Mouse (Mus musculus) v-Abl transformed pro-B cells (cell line): ENCODE results near the gene Gfpt1.
"Not testable (repeated sequence)": the region's sequence is repeated elsewhere in the genome, so short reads cannot be mapped to it uniquely, and the experiment has no call there.

Experiments used
- in situ Hi-C, 2 experiments: fragments of 400-800 bp; cut with MboI; formaldehyde crosslinking; loops; one replicate each; pipeline ENCODE4 v1.15.1; 2025; ENCODE audit not compliant: unreplicated experiment in 2 of 2

The Gfpt1 gene

GRCm38 (mm10) chr6:87042337-87043130 is at the start of gene Gfpt1:
Gene Gfpt1 (plus strand): TSS chr6:87042846.
- in situ Hi-C loops: no loop called here

GRCm38 (mm10) chr6:86994254-86994653 is 48.4 kb upstream of the Gfpt1 start:
- in situ Hi-C loops: no loop called here

GRCm38 (mm10) chr6:86996629-86997307 is 45.9 kb upstream of the Gfpt1 start:
- in situ Hi-C loops: loop anchor here in 1 of 2 experiments (5.0 kb wide), 1 partner anchor 69 kb away; no protein-coding TSS in a partner anchor

DNA sequence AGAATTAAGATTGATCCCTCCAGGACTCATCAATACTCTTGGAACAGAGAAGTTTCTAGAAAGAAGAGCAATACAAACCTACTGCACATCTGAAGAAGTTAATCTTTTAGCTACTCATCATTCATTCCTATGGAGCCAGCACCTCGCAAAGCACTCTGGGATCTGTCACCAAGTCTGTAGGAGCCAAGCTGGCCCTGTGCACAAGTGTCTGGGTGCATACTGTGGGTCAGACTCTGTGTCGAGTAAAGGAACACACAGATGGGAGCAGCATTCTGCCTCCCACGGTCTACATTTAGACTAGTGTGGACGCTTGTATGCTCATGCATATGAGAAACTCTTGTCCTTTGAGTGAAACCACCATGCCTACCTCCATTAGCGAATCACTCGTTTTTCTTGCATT is 45.3 kb upstream of the Gfpt1 start:
- in situ Hi-C loops: loop anchor here in 1 of 2 experiments (5.0 kb wide), 1 partner anchor 70 kb away; no protein-coding TSS in a partner anchor

- in situ Hi-C loops: loop anchor here in 1 of 2 experiments (5.0 to 10.0 kb wide), 2 partner anchors 75 to 257 kb away; no protein-coding TSS in a partner anchor
Measured at GRCm38 (mm10) chr6:87001995-87002394, 40.7 kb upstream of the Gfpt1 start.

GRCm38 (mm10) chr6:87002521-87003055 is 40.1 kb upstream of the Gfpt1 start:
- in situ Hi-C loops: loop anchor here in 1 of 2 experiments (5.0 to 10.0 kb wide), 2 partner anchors 75 to 258 kb away; no protein-coding TSS in a partner anchor

- in situ Hi-C loops: loop anchor here in 1 of 2 experiments (5.0 to 10.0 kb wide), 2 partner anchors 77 to 259 kb away; no protein-coding TSS in a partner anchor
Measured at GRCm38 (mm10) chr6:87004099-87004498, 38.5 kb upstream of the Gfpt1 start.

DNA sequence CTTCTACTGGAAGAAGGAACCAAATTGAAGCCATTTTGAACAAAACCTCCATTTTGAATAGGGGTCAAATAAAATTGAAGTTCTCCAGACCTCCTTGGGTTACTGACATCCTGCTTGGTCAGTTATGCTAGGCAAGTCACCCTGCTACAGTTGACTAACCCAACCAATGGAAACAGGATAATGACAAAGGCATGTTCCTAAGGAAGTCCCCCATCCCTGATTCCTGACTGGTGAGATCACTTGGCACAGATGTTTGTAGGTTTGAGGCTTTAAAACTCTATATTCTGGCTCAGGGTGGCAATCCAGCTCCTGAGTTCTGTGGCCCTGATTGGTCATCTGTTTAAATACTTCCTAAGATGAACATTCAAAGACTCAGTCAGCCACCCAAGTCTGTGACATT is 37.1 kb upstream of the Gfpt1 start:
- in situ Hi-C loops: loop anchor here (5.0 to 10.0 kb wide), 2 partner anchors 193 to 261 kb away; no protein-coding TSS in a partner anchor

DNA sequence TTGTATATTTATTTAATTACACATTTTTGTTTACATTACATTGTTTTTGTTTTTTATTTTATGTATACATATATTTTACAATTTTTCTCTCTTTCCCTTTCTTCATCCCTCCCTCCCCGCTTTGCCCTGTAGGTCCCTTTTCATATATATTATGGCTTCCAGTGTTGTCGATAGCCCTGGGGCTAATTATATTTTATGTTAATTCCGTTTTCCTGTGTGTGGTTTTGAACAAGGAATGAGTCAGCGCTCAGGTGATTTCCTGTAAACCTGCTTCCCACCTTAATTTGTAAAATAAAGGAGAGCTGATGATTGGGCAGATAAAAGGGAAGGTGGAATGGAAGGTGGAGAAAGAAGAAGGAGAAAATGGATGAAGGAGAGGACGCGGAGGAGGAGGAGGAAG is 33.8 kb upstream of the Gfpt1 start, which contains the start of gene Nfu1:
Nfu1 (plus strand) TSS at position 350 of the 400 bp plus-strand sequence.
- in situ Hi-C loops: loop anchor here (5.0 to 10.0 kb wide), 2 partner anchors 197 to 264 kb away; no protein-coding TSS in a partner anchor

DNA sequence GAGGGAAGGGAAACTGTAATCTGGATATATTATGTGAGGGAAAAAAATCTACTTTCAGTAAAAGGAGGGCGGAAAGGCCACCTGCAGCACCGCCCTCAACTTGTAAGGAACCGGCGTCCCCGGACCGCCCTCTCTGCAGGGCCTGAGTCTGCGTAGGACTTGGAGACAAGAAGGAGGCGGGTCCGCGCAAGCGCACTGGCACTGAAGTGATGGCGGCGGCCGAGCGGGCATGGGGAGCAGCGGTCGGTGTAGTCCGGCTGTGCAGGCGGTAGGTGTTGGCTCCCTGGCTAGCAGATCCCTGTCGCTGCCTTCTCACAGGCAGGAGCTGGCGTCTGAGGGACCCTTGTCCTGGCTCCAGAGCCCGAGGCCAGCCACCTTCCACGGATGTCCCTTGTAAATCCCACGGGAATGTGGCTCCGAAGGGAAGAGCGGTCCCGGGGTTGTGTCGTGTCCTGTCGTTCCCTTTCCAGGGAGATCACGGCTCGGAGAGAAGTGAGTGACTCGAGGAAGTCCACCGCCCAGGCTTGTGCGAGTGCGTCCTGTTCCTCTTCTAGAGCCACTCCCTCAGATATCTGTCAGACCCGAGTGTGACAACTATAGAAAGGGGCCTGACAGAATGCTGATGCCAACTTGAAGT is 32.8 kb upstream of the Gfpt1 start:
- in situ Hi-C loops: loop anchor here (5.0 to 10.0 kb wide), 2 partner anchors 198 to 265 kb away; no protein-coding TSS in a partner anchor

DNA sequence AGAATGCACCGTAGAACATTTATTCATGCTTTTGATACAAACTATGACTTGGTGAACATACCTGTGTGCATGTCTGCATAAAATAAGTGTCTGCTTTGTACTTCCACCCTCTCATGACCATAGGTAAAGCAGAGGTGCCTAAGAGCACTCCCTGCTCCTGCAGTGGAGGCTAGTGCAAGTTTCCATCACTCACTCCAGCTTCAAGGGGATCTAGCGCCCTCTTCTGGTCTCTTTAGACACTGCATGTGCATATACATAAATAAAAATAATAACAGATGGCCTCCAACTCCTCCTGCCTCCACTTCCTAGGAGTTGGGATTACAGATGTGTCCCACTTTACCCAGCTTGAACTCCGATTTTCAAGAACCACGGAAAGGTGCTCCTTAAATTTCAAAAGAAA is 25.7 kb upstream of the Gfpt1 start:
- in situ Hi-C loops: no loop called here

DNA sequence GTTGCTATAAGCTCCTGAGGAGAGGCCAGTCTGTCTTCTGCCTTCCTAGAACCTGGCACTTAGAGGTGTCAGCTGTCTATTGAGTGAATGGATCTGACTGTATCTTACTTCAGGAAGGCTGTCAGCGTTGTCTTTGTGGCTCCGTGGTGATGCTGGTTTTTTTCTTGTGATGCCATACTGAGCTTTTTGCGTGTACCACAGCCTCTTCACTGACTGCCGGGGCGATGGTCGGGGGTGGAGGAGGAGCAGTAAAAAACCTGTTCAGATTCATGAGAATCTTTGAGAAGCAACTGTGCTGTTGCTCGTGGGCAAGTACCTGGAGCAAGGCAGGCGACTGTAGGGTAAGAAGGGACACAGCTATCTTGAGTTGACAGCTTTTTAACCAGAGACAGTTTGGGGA is 23.8 kb upstream of the Gfpt1 start:
- in situ Hi-C loops: no loop called here

GRCm38 (mm10) chr6:87021791-87022190 is 20.9 kb upstream of the Gfpt1 start:
- in situ Hi-C loops: no loop called here

DNA sequence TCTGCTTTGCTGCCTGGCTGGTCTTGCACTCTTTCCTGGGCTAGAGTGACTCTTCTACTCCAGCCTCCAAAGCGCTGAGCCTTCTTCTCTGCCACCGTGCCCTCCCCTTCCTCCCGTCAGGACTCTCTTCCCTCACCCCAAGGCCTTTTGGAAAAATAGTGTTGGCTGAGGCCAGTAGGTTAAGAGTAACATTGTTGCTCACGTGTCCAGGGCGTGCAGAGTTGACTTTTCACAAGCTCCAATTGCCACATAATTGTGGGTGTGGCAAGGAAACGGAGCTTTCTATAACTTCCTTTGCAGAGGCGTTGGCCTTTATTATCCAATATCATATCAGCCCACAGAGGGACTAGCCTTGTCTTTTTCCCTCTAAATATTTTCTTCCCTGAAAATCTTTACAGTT is 15.7 kb upstream of the Gfpt1 start:
- in situ Hi-C loops: no loop called here

GRCm38 (mm10) chr6:87028881-87029280 is 13.8 kb upstream of the Gfpt1 start:
- in situ Hi-C loops: no loop called here

DNA sequence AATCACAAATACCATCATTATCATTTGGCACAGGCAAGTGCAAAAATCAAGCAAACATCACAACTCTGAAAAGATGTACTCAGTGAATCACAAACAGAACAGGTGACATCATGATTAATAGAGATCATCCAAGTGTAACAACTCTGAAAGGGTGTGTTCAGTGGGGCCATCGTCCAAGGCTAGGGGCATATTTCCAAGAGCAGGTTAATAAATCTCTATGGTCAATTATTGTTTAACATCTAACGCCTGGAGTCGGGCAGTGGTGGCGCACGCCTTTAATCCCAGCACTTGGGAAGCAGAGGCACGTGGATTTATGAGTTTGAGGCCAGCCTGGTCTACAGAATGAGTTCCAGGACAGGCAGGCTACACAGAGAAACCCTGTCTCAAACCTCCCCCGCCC is 11.3 kb upstream of the Gfpt1 start:
- in situ Hi-C loops: not testable (repeated sequence)

DNA sequence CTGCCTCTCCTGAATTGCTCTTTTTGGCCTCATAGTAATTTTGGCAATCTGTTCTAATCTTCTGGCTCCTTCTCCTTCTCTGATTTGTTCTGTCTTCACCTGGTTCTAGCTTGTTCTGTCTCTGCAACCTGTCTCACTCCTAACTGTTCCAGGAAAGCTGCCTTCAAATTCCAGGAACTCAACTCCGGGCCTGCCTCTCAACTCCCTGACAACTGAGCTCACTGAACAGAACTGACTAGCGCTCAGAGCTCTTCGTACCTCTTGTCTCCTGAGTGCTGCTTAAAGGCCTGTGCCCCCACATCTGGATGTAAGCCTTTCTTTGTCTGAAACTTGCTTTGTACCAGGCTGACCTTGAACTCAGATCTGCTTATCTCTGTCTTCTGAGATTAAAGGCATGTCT is 10.2 kb upstream of the Gfpt1 start:
- in situ Hi-C loops: no loop called here

- in situ Hi-C loops: no loop called here
Measured at GRCm38 (mm10) chr6:87034395-87034794, 8.3 kb upstream of the Gfpt1 start.

DNA sequence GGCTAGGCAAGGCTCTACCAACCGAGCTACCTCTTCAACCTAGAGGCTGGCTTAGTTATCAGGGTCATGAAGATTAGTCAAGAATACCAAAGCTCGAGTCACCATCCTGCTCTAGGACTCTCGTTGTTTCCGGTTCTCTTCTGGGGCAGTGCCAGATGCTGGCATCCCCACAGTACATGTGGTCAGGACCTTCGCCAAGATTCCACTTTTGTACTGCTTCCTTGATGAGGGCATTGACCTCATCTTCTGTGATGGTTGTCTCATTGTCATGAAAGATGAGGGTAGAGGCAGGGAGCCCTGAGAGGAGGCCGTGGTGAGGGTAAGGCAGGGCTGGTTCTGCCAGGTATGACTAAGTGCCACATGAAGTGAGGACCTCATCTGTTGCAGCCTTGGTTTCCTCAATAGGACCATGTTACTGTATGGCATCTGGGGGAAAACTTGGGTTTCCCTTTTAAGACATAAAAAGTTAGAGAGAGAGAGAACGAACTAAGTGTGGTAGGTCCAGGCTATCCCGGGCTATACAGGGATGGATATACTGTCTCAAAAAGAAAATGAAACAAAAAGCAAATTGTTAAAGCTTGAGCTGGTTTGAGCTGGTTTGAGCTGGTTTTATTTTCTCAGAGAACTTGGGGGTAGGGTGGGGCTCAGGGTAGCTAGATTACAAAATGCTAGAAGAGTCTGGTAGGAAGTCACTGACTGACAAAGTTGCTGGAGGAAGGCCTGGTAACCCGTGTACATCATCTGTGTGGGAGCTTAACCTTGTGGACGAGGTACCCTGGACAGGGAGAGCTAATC is 4.6 kb upstream of the Gfpt1 start:
- in situ Hi-C loops: no loop called here

DNA sequence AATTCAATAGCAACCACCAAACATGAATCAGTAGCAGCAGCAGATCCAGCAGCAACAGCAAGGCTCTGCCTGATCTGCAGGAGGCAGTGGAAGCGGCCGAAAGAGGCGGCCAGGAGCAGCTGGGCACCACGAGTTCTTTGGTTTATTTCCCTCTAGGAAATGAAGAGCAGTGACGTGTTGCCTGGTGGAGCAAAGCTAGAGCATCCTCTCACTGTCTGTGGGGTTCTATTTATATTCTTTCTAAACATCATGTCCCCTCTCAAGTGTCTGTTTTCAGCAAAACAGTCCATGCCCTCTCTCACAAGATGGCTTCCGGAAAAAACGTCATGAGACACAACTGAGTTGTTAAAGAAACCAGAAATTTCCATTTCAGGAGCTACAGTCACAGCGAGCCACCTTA is 3.5 kb upstream of the Gfpt1 start:
- in situ Hi-C loops: no loop called here
